Mouse (Mus musculus): ENCODE results near the gene Gm10057. TPM values are rescaled to one million over a fixed set of nuclear protein-coding genes. Genes with fewer than 3 reads are reported as not detected.
"Not testable (repeated sequence)": the region's sequence is repeated elsewhere in the genome, so short reads cannot be mapped to it uniquely, and the experiment has no call there.

Gene Gm10057
- polyA plus RNA-seq (2015; fragmentation: Nextera tagmentation; extraction: Ambion mirVana), result not detected in 2 replicates

DNA sequence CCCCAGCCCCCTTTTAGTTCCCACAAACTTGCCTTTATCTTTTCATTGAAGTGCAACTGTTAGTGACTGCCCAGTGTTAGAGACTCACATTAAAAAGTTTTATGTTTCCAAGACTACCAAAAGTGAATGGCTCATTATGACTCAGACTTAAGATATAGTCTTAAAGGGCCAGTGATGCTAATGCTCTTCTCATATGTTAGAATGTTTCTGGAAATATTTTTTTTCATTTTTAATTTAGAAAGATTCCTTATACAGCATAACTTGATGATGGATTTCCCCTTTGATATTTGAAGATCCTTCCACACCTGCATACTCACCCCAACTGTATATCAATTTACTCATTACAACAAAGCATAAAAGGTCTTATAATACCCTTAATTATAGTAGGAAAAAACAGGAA is at the start of gene Gm10057:
Gm10057 (minus strand) TSS at position 101 of the 400 bp plus-strand sequence.
- not testable (repeated sequence) for H3K4me3 ChIP-seq (replicated peaks); H3K9me3 ChIP-seq (replicated peaks); H3K4me2 ChIP-seq; H3K27ac ChIP-seq (replicated peaks); ATAC-seq (ENCODE audit: low FRiP score); H3K4me1 ChIP-seq; H3K27me3 ChIP-seq (replicated peaks); H3K9ac ChIP-seq (replicated peaks); H3K36me3 ChIP-seq

DNA sequence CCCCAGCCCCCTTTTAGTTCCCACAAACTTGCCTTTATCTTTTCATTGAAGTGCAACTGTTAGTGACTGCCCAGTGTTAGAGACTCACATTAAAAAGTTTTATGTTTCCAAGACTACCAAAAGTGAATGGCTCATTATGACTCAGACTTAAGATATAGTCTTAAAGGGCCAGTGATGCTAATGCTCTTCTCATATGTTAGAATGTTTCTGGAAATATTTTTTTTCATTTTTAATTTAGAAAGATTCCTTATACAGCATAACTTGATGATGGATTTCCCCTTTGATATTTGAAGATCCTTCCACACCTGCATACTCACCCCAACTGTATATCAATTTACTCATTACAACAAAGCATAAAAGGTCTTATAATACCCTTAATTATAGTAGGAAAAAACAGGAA is 21.1 kb downstream of the Gm10057 start, which contains the start of gene 4921511M17Rik:
4921511M17Rik (minus strand) TSS at position 101 of the 400 bp plus-strand sequence.
- not testable (repeated sequence) for H3K27ac ChIP-seq (replicated peaks); H3K9ac ChIP-seq (replicated peaks); H3K4me1 ChIP-seq; H3K36me3 ChIP-seq; ATAC-seq (ENCODE audit: low FRiP score); H3K4me3 ChIP-seq (replicated peaks); H3K9me3 ChIP-seq (replicated peaks); H3K4me2 ChIP-seq; H3K27me3 ChIP-seq (replicated peaks)

DNA sequence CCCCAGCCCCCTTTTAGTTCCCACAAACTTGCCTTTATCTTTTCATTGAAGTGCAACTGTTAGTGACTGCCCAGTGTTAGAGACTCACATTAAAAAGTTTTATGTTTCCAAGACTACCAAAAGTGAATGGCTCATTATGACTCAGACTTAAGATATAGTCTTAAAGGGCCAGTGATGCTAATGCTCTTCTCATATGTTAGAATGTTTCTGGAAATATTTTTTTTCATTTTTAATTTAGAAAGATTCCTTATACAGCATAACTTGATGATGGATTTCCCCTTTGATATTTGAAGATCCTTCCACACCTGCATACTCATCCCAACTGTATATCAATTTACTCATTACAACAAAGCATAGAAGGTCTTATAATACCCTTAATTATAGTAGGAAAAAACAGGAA is 42.3 kb downstream of the Gm10057 start, which contains the start of gene Samt1:
Samt1 (minus strand) TSS at position 101 of the 400 bp plus-strand sequence.
- not testable (repeated sequence) for ATAC-seq (ENCODE audit: low FRiP score); H3K27me3 ChIP-seq (replicated peaks); H3K4me3 ChIP-seq (replicated peaks); H3K4me1 ChIP-seq; H3K9me3 ChIP-seq (replicated peaks); H3K9ac ChIP-seq (replicated peaks); H3K36me3 ChIP-seq; H3K27ac ChIP-seq (replicated peaks); H3K4me2 ChIP-seq

Other genes with a start within 250 kb of the Gm10057 start
- 26.2 and 26.5 TPM in 2 replicates for gene Spin2c, start 222.8 kb downstream of the Gm10057 start, polyA plus RNA-seq (2015; fragmentation: Nextera tagmentation; extraction: Ambion mirVana)
- not detected in 2 replicates for gene Samt1, start 42.4 kb downstream of the Gm10057 start, polyA plus RNA-seq (2015; fragmentation: Nextera tagmentation; extraction: Ambion mirVana)
- not detected in 2 replicates for gene 4921511M17Rik, start 21.2 kb downstream of the Gm10057 start, polyA plus RNA-seq (2015; fragmentation: Nextera tagmentation; extraction: Ambion mirVana)
- gene Gm15140, start 65.6 kb upstream of the Gm10057 start, polyA plus RNA-seq (2015; fragmentation: Nextera tagmentation; extraction: Ambion mirVana), result not detected in 2 replicates